Mouse (Mus musculus) right cerebral cortex, adult 18-20 months (tissue): ENCODE measurements at regions not wholly inside any gene's neighbourhood (a gene's known extent, or its start where the extent isn't known, plus 50 kb on each side); places are given as distances from the start of the nearest gene placed in this dataset.
A peak's percentile ranks its signal among the peaks of the same experiment; 100 is the strongest.

Experiments used
- DNase-seq: peaks from one replicate; pipeline ENCODE4 v3.0.0; 2022; ENCODE audit warnings: mixed read lengths

- peak; percentile 32 for DNase-seq
These were observed 196.4 kb downstream of the Mettl4 start for GRCm38 (mm10) chr17:94553400-94553799.

GRCm38 (mm10) chr17:94528765-94529164, 221.1 kb downstream of the Mettl4 start:
- peak; percentile 35 for DNase-seq
